Mouse (Mus musculus) kidney, postnatal 4 days (tissue): ENCODE data around the gene Celf2.

Experiments
- DNase-seq, 2 experiments: peaks; one replicate each; pipeline ENCODE4 v3.0.0; 2021; ENCODE audit warnings: mixed read lengths in 2 of 2

Celf2 gene

GRCm38 (mm10) chr2:6893597-6893996 is 615.8 kb downstream of the Celf2 start:
- no peak for DNase-seq

GRCm38 (mm10) chr2:6893095-6893494 is 616.3 kb downstream of the Celf2 start:
- DNase-seq, result no peak

- no peak for DNase-seq
Observed at GRCm38 (mm10) chr2:6884796-6885711, 624.3 kb downstream of the Celf2 start.

GRCm38 (mm10) chr2:6883996-6884795 is 625.2 kb downstream of the Celf2 start:
- DNase-seq, result no peak

GRCm38 (mm10) chr2:6882236-6882885 is 627.0 kb downstream of the Celf2 start:
- no peak for DNase-seq

- DNase-seq, result no peak
Observed at GRCm38 (mm10) chr2:6880941-6881575, 628.3 kb downstream of the Celf2 start.

- DNase-seq, result peak; percentile 8 to 13
Observed at GRCm38 (mm10) chr2:6877094-6877493, 632.3 kb downstream of the Celf2 start.

GRCm38 (mm10) chr2:6876547-6876946 is 632.8 kb downstream of the Celf2 start:
- DNase-seq, result no peak

- peak in 1 of 2 experiments; percentile 3 for DNase-seq
Observed at GRCm38 (mm10) chr2:6875071-6875611, 634.2 kb downstream of the Celf2 start.

- DNase-seq, result no peak
Observed at GRCm38 (mm10) chr2:6874266-6874955, 635.0 kb downstream of the Celf2 start.

- no peak for DNase-seq
Observed at GRCm38 (mm10) chr2:6873711-6874110, 635.7 kb downstream of the Celf2 start.

GRCm38 (mm10) chr2:6872894-6873255 is 636.5 kb downstream of the Celf2 start:
- no peak for DNase-seq

GRCm38 (mm10) chr2:6872131-6872893 is 637.1 kb downstream of the Celf2 start:
- DNase-seq, result peak; percentile 72 to 82

GRCm38 (mm10) chr2:6871281-6872130 is 637.9 kb downstream of the Celf2 start:
- no peak for DNase-seq

- no peak for DNase-seq
Observed at GRCm38 (mm10) chr2:6869956-6870710, 639.2 kb downstream of the Celf2 start.

GRCm38 (mm10) chr2:6867297-6867696 is 642.1 kb downstream of the Celf2 start:
- no peak for DNase-seq

- no peak for DNase-seq
Observed at GRCm38 (mm10) chr2:6865785-6866184, 643.6 kb downstream of the Celf2 start.

GRCm38 (mm10) chr2:6850102-6850644 is 659.2 kb downstream of the Celf2 start:
- DNase-seq, result no peak

GRCm38 (mm10) chr2:6849388-6849787 is 660.0 kb downstream of the Celf2 start:
- DNase-seq, result no peak
